Mouse (Mus musculus) C2C12 (cell line): ENCODE results near the gene Arhgef6.

Experiments used
- CTCF ChIP-seq: IDR thresholded peaks from one replicate; pipeline ENCODE4 v1.5.1; 2011; ENCODE audit not compliant: control insufficient read depth, insufficient read depth, insufficient read length
- MYOD1 ChIP-seq: IDR thresholded peaks from one replicate; pipeline ENCODE4 v1.6.1; 2011; ENCODE audit warnings: low read depth; ENCODE audit not compliant: control insufficient read depth, insufficient read length
- MYOG ChIP-seq: IDR thresholded peaks from one replicate; pipeline ENCODE4 v1.6.1; 2011; ENCODE audit not compliant: control insufficient read depth, insufficient read length; ENCODE audit errors: extremely low read depth
- USF1 ChIP-seq: IDR thresholded peaks from one replicate; pipeline ENCODE4 v1.6.1; 2011; ENCODE audit warnings: low read depth, mild to moderate bottlenecking, control low read depth, moderate library complexity

- TF ChIP-seq CTCF (no peak), MYOD1 (no peak), USF1 (no peak), MYOG (no peak)
These were observed 85.0 kb downstream of the Arhgef6 start for GRCm38 (mm10) chrX:57253329-57254055.
